Mouse (Mus musculus) hindbrain, embryonic 13.5 days (tissue): ENCODE measurements around the gene Ago4. TPM values are rescaled to one million over a fixed set of nuclear protein-coding genes. Genes with fewer than 3 reads are reported as not detected.

Source experiments
- ATAC-seq: fragments of 200-750 bp; cut with Nextera tagmentation; 2 replicates; pipeline ENCODE4 v1.8.0; 2017; ENCODE audit warnings: moderate TSS enrichment; ENCODE audit not compliant: low FRiP score
- H3K27ac ChIP-seq: fragments of 300-500 bp; sonication (generic); 2 replicates; pipeline ENCODE4 v1.5.1; 2015; ENCODE audit warnings: inconsistent platforms, mild to moderate bottlenecking, moderate library complexity
- H3K27me3 ChIP-seq: fragments of 300-500 bp; sonication (generic); 2 replicates; pipeline ENCODE4 v1.6.1; 2015; ENCODE audit warnings: mild to moderate bottlenecking, inconsistent platforms
- H3K36me3 ChIP-seq: fragments of 300-500 bp; sonication (generic); 2 replicates; pipeline ENCODE4 v1.6.1; 2015; ENCODE audit warnings: mild to moderate bottlenecking, inconsistent platforms
- H3K4me1 ChIP-seq: fragments of 300-500 bp; sonication (generic); replicated peaks from 2 replicates; pipeline ENCODE4 v1.6.1; 2015; ENCODE audit warnings: inconsistent platforms
- H3K4me2 ChIP-seq: fragments of 300-500 bp; sonication (generic); 2 replicates; pipeline ENCODE4 v1.6.1; 2015; ENCODE audit warnings: inconsistent platforms, mild to moderate bottlenecking, moderate library complexity
- H3K4me3 ChIP-seq: fragments of 300-500 bp; sonication (generic); 2 replicates; pipeline ENCODE4 v1.5.1; 2015; ENCODE audit warnings: mild to moderate bottlenecking, inconsistent platforms
- H3K9ac ChIP-seq: fragments of 300-500 bp; sonication (generic); 2 replicates; pipeline ENCODE4 v1.6.1; 2015; ENCODE audit warnings: mild to moderate bottlenecking, inconsistent platforms
- H3K9me3 ChIP-seq: fragments of 300-500 bp; sonication (generic); 2 replicates; pipeline ENCODE4 v1.6.1; 2016; ENCODE audit warnings: inconsistent platforms
- WGBS: fragments of 180-500 bp; shearing (Covaris S2); methylation state at CpG from one replicate; pipeline ENCODE4 v1.1.7; 2015; 5-methylcytosine and 5-hydroxymethylcytosine counted together
- microRNA-seq: library from miRNA; unstranded; fragments of <30 nt; microRNA quantifications from one replicate; pipeline ENCODE4, GENCODE M21; 2016
- polyA plus RNA-seq: library from polyadenylated mRNA; unstranded; fragments of >200 nt; fragmentation: Nextera tagmentation; extraction: Ambion mirVana; gene quantifications from 2 replicates; pipeline ENCODE4 v1.2.1, GENCODE M21; 2015

Gene Ago4
- polyA plus RNA-seq, 1 experiment from 2014 or later = 10.0 TPM

- peak overlapping the region; percentile 76 for H3K9ac ChIP-seq
- H3K9me3 ChIP-seq = no peaks in the 10 kb centered on the region
- H3K4me3 ChIP-seq = peak overlapping the region; percentile 96
- no peak for ATAC-seq
- peak overlapping the region; percentile 99 for H3K27ac ChIP-seq
- 7% methylated on average over 2 of the region's 2 CpGs for WGBS
- H3K4me2 ChIP-seq = peak overlapping the region; percentile 69
- H3K4me1 ChIP-seq = peaks cover 57% of the 10 kb centered on the region
- peaks cover 10% of the 10 kb centered on the region for H3K36me3 ChIP-seq
- H3K27me3 ChIP-seq = no peaks in the 10 kb centered on the region
Measured at GRCm38 (mm10) chr4:126464892-126465235, 68.4 kb downstream of the Ago4 start.

GRCm38 (mm10) chr4:126464189-126464891 is 68.9 kb downstream of the Ago4 start:
- H3K4me2 ChIP-seq = peak overlapping the region; percentile 69
- peak overlapping the region; percentile 99 for H3K27ac ChIP-seq
- WGBS = 11% methylated on average over 4 of the region's 4 CpGs
- H3K9me3 ChIP-seq = no peaks in the 10 kb centered on the region
- H3K36me3 ChIP-seq = peaks cover 15% of the 10 kb centered on the region
- peak overlapping the region; percentile 76 for H3K9ac ChIP-seq
- peaks cover 57% of the 10 kb centered on the region for H3K4me1 ChIP-seq
- no peaks in the 10 kb centered on the region for H3K27me3 ChIP-seq
- peak overlapping the region; percentile 96 for H3K4me3 ChIP-seq
- ATAC-seq = no peak

GRCm38 (mm10) chr4:126455441-126455840 is 77.8 kb downstream of the Ago4 start:
- no peaks in the 10 kb centered on the region for H3K27me3 ChIP-seq

GRCm38 (mm10) chr4:126454547-126455254 is 78.6 kb downstream of the Ago4 start:
- no peaks in the 10 kb centered on the region for H3K4me1 ChIP-seq
- no peak for ATAC-seq
- no peak overlapping the region for H3K4me3 ChIP-seq
- no peaks in the 10 kb centered on the region for H3K27me3 ChIP-seq
- no peak overlapping the region for H3K9ac ChIP-seq
- 95% methylated on average over 5 of the region's 5 CpGs for WGBS
- no peak overlapping the region for H3K27ac ChIP-seq
- H3K36me3 ChIP-seq = peaks cover 94% of the 10 kb centered on the region
- no peak overlapping the region for H3K4me2 ChIP-seq
- H3K9me3 ChIP-seq = no peaks in the 10 kb centered on the region

More at GRCm38 (mm10) chr4:126455441-126455840, 77.8 kb downstream of the Ago4 start:
- peaks cover 95% of the 10 kb centered on the region for H3K36me3 ChIP-seq
- no peak overlapping the region for H3K4me3 ChIP-seq
- no peaks in the 10 kb centered on the region for H3K9me3 ChIP-seq
- no peak overlapping the region for H3K27ac ChIP-seq
- H3K9ac ChIP-seq = no peak overlapping the region
- H3K4me2 ChIP-seq = no peak overlapping the region
- ATAC-seq = no peak
- WGBS = 96% methylated on average over 7 of the region's 7 CpGs
- H3K4me1 ChIP-seq = no peaks in the 10 kb centered on the region

GRCm38 (mm10) chr4:126450268-126450667 is 83.0 kb downstream of the Ago4 start:
- peaks cover 85% of the 10 kb centered on the region for H3K36me3 ChIP-seq
- no peaks in the 10 kb centered on the region for H3K27me3 ChIP-seq
- no peak overlapping the region for H3K4me3 ChIP-seq
- no peak for ATAC-seq
- WGBS = 89% methylated on average over 1 of the region's 1 CpGs
- no peak overlapping the region for H3K27ac ChIP-seq
- no peaks in the 10 kb centered on the region for H3K9me3 ChIP-seq
- H3K4me1 ChIP-seq = no peaks in the 10 kb centered on the region
- H3K9ac ChIP-seq = no peak overlapping the region
- no peak overlapping the region for H3K4me2 ChIP-seq

- Histone ChIP-seq H3K4me3 (no peak overlapping the region), H3K27ac (no peak overlapping the region), H3K27me3 (no peaks in the 10 kb centered on the region), H3K4me1 (no peaks in the 10 kb centered on the region), H3K4me2 (no peak overlapping the region), H3K9ac (no peak overlapping the region), H3K9me3 (no peaks in the 10 kb centered on the region), H3K36me3 (peaks cover 79% of the 10 kb centered on the region)
- 92% methylated on average over 7 of the region's 7 CpGs for WGBS
- no peak for ATAC-seq
Measured at GRCm38 (mm10) chr4:126447126-126447525, 86.1 kb downstream of the Ago4 start.

GRCm38 (mm10) chr4:126444528-126444927 is 88.7 kb downstream of the Ago4 start:
- Histone ChIP-seq H3K36me3 (peaks cover 83% of the 10 kb centered on the region), H3K4me3 (no peak overlapping the region), H3K4me2 (no peak overlapping the region), H3K9me3 (no peaks in the 10 kb centered on the region), H3K27me3 (no peaks in the 10 kb centered on the region), H3K27ac (no peak overlapping the region), H3K4me1 (no peaks in the 10 kb centered on the region), H3K9ac (no peak overlapping the region)
- 89% methylated on average over 3 of the region's 3 CpGs for WGBS
- no peak for ATAC-seq

Small RNAs within 50 kb of the gene (microRNA-seq; reads per million reads assigned to microRNA genes)
- not detected for gene Mir7119

Other genes with a start within 250 kb of the Ago4 start
- 7.6 and 10.1 TPM in 2 replicates for gene Col8a2, start 246.7 kb downstream of the Ago4 start, polyA plus RNA-seq
- 78.2 and 81.6 TPM in 2 replicates for gene Adprhl2, start 211.8 kb downstream of the Ago4 start, polyA plus RNA-seq
- 7.0 and 8.5 TPM in 2 replicates for gene Tekt2, start 207.8 kb downstream of the Ago4 start, polyA plus RNA-seq
- gene Ago3, start 103.9 kb downstream of the Ago4 start, polyA plus RNA-seq = 15.7 and 18.2 TPM in 2 replicates
- 13.5 and 15.3 TPM in 2 replicates for gene Ago1, start 64.9 kb downstream of the Ago4 start, polyA plus RNA-seq
- gene Clspn, start 23.5 kb upstream of the Ago4 start, polyA plus RNA-seq = 8.7 and 9.0 TPM in 2 replicates
- gene 5730409E04Rik, start 76.3 kb upstream of the Ago4 start, polyA plus RNA-seq = 7.9 and 9.2 TPM in 2 replicates
- gene Psmb2, start 144.2 kb upstream of the Ago4 start, polyA plus RNA-seq = 445 and 454 TPM in 2 replicates
- gene Tfap2e, start 202.8 kb upstream of the Ago4 start, polyA plus RNA-seq = 0.38 and 0.54 TPM in 2 replicates
- 83.8 and 90.2 TPM in 2 replicates for gene Ncdn, start 220.0 kb upstream of the Ago4 start, polyA plus RNA-seq
- gene AU040320, start 220.1 kb upstream of the Ago4 start, polyA plus RNA-seq = 40.0 and 40.3 TPM in 2 replicates